Mouse (Mus musculus) small intestine, adult 2 months (tissue): ENCODE measurements around the gene Add2. TPM values are rescaled to one million over a fixed set of nuclear protein-coding genes. Genes with fewer than 3 reads are reported as not detected.

Experiments used
- H3K27ac ChIP-seq: fragments of 200-500 bp; 2 replicates; pipeline ENCODE4 v1.5.1; 2012; ENCODE audit warnings: low read depth, low read length, control low read depth, inconsistent platforms; ENCODE audit not compliant: insufficient read depth
- H3K27me3 ChIP-seq: fragments of 200-500 bp; 2 replicates; pipeline ENCODE4 v1.6.1; 2012; ENCODE audit warnings: mild to moderate bottlenecking, moderate library complexity, low read length, inconsistent platforms; ENCODE audit not compliant: control insufficient read depth, insufficient read depth
- H3K36me3 ChIP-seq: fragments of 200-500 bp; 2 replicates; pipeline ENCODE4 v1.6.1; 2012; ENCODE audit warnings: mild to moderate bottlenecking, low read length, control low read depth, inconsistent platforms; ENCODE audit not compliant: control insufficient read depth, insufficient read depth
- H3K4me1 ChIP-seq: fragments of 200-500 bp; 2 replicates; pipeline ENCODE4 v1.6.1; 2012; ENCODE audit warnings: low read length, inconsistent platforms, mixed read lengths; ENCODE audit not compliant: control insufficient read depth, insufficient read depth, insufficient read length
- H3K4me3 ChIP-seq: fragments of 200-500 bp; 2 replicates; pipeline ENCODE4 v1.5.1; 2012; ENCODE audit warnings: low read depth, mild to moderate bottlenecking, control low read depth, inconsistent platforms, low read length, moderate library complexity
- CTCF ChIP-seq: fragments of 200-500 bp; IDR thresholded peaks from 2 replicates; pipeline ENCODE4 v1.5.1; 2012; ENCODE audit warnings: low read depth, mild to moderate bottlenecking, control low read depth, inconsistent platforms, low read length, moderate library complexity, mixed read lengths; ENCODE audit not compliant: insufficient replicate concordance, insufficient read length; ENCODE audit errors: extremely low read depth
- POLR2A ChIP-seq: fragments of 200-500 bp; IDR thresholded peaks from 2 replicates; pipeline ENCODE4 v1.6.1; 2012; ENCODE audit warnings: low read depth, mild to moderate bottlenecking, control low read depth, inconsistent platforms, low read length, moderate library complexity
- WGBS: fragments of 180-500 bp; shearing (Covaris S2); methylation state at CpG from one replicate; pipeline ENCODE4 v1.1.7; 2018; 5-methylcytosine and 5-hydroxymethylcytosine counted together
- polyA plus RNA-seq: library from polyadenylated mRNA; depleted of rRNA; stranded (reverse); fragments of >200 nt; gene quantifications from 2 replicates; pipeline ENCODE4 v1.2.3, GENCODE M21; 2012

Add2 gene
- polyA plus RNA-seq, 1 experiment: 0.30 TPM

- Histone ChIP-seq H3K27ac (no peak overlapping the region), H3K4me3 (no peak overlapping the region), H3K36me3 (no peaks in the 10 kb centered on the region), H3K4me1 (no peaks in the 10 kb centered on the region), H3K27me3 (peaks cover 8% of the 10 kb centered on the region)
- WGBS: 24% methylated on average over 6 of the region's 6 CpGs
- TF ChIP-seq POLR2A (no peak), CTCF (no peak)
These were observed 837 bp downstream of the Add2 start for GRCm38 (mm10) chr6:86029323-86029713.

GRCm38 (mm10) chr6:86031527-86031926, 3.0 kb downstream of the Add2 start:
- WGBS: 47% methylated on average over 2 of the region's 2 CpGs
- H3K27ac ChIP-seq: no peak overlapping the region
- TF ChIP-seq CTCF: no peak
- no peak for TF ChIP-seq POLR2A

GRCm38 (mm10) chr6:86033635-86034034, 5.2 kb downstream of the Add2 start:
- H3K27ac ChIP-seq: no peak overlapping the region
- H3K36me3 ChIP-seq: no peaks in the 10 kb centered on the region
- no peak overlapping the region for H3K4me3 ChIP-seq
- peaks cover 6% of the 10 kb centered on the region; the same call in 1 of the 2 replicates for H3K27me3 ChIP-seq
- H3K4me1 ChIP-seq: no peaks in the 10 kb centered on the region
- TF ChIP-seq CTCF (no peak), POLR2A (no peak)
- 77% methylated on average over 1 of the region's 1 CpGs for WGBS

More at GRCm38 (mm10) chr6:86031527-86031926, 3.0 kb downstream of the Add2 start:
- no peaks in the 10 kb centered on the region for H3K36me3 ChIP-seq
- H3K4me1 ChIP-seq: no peaks in the 10 kb centered on the region
- peaks cover 8% of the 10 kb centered on the region for H3K27me3 ChIP-seq
- no peak overlapping the region for H3K4me3 ChIP-seq

- H3K27me3 ChIP-seq: no peaks in the 10 kb centered on the region
- no peaks in the 10 kb centered on the region for H3K4me1 ChIP-seq
- no peaks in the 10 kb centered on the region for H3K36me3 ChIP-seq
- H3K27ac ChIP-seq: no peak overlapping the region
- no peak overlapping the region for H3K4me3 ChIP-seq
- TF ChIP-seq POLR2A (no peak), CTCF (no peak)
- WGBS: 68% methylated on average over 2 of the region's 2 CpGs
These were observed 10.4 kb downstream of the Add2 start for GRCm38 (mm10) chr6:86038901-86039300.

- Histone ChIP-seq H3K27ac (no peak overlapping the region), H3K36me3 (no peaks in the 10 kb centered on the region), H3K4me3 (no peak overlapping the region), H3K4me1 (no peaks in the 10 kb centered on the region), H3K27me3 (no peaks in the 10 kb centered on the region)
- WGBS: 93% methylated on average over 1 of the region's 1 CpGs
- TF ChIP-seq CTCF: no peak
- no peak for TF ChIP-seq POLR2A
These were observed 11.7 kb downstream of the Add2 start for GRCm38 (mm10) chr6:86040140-86040539.

- no peaks in the 10 kb centered on the region for H3K27me3 ChIP-seq
- TF ChIP-seq POLR2A (no peak), CTCF (no peak)
- H3K4me1 ChIP-seq: peaks cover 14% of the 10 kb centered on the region; the same call in 1 of the 2 replicates
- no peaks in the 10 kb centered on the region for H3K36me3 ChIP-seq
- no peak overlapping the region for H3K27ac ChIP-seq
- H3K4me3 ChIP-seq: no peak overlapping the region
- 95% methylated on average over 11 of the region's 11 CpGs for WGBS
These were observed 19.0 kb downstream of the Add2 start for GRCm38 (mm10) chr6:86047510-86047909.

GRCm38 (mm10) chr6:86048509-86048908, 20.0 kb downstream of the Add2 start:
- Histone ChIP-seq H3K27ac (no peak overlapping the region), H3K4me3 (no peak overlapping the region), H3K27me3 (no peaks in the 10 kb centered on the region), H3K36me3 (no peaks in the 10 kb centered on the region), H3K4me1 (peaks cover 14% of the 10 kb centered on the region; the same call in 1 of the 2 replicates)
- TF ChIP-seq POLR2A (no peak), CTCF (no peak)
- WGBS: 83% methylated on average over 5 of the region's 5 CpGs

- no peak overlapping the region for H3K27ac ChIP-seq
- no peak for TF ChIP-seq CTCF
- TF ChIP-seq POLR2A: no peak
- 24% methylated on average over 6 of the region's 6 CpGs for WGBS
- no peaks in the 10 kb centered on the region for H3K36me3 ChIP-seq
- no peaks in the 10 kb centered on the region for H3K27me3 ChIP-seq
- peaks cover 14% of the 10 kb centered on the region; the same call in 1 of the 2 replicates for H3K4me1 ChIP-seq
- H3K4me3 ChIP-seq: no peak overlapping the region
These were observed 22.2 kb downstream of the Add2 start for GRCm38 (mm10) chr6:86050586-86051268.
